Mouse (Mus musculus): Measurements from ENCODE around the gene Hmg20b.

Hmg20b gene

DNA sequence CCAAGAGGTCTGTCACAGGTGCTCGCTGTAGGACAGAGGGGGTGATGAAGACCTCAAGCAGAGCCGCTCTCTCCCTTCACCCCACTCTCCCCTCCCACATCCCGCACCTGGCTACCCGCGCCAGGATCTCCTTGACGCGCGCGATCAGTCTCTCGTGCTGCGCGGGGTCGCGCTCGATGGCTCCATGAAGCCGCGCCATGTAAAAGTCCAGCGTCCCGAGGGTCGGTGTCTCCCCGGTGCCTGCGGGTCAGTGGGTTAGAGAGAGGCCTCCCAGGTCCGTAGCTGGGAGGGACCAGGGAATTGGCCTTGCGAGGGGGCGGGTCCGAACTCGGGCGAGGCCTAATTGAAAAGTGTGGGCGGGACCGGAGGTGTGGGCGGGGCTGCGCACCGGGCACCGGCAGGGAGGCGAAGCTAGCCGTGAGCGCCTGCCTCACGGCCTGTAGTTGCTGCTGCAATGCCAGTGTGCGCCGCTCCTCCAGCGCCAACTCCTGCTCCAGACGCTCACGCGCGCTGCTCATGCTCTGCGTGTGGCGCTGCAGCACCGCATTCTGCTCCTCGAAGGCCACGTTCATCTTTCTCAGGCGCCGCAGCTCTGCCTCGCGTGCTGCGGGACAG lies 3.7 kb downstream of the Hmg20b start:
- no peak for TF ChIP-seq GATA4 (IDR thresholded peaks at IDR 0.05; ENCODE audit: insufficient replicate concordance, low read length)

DNA sequence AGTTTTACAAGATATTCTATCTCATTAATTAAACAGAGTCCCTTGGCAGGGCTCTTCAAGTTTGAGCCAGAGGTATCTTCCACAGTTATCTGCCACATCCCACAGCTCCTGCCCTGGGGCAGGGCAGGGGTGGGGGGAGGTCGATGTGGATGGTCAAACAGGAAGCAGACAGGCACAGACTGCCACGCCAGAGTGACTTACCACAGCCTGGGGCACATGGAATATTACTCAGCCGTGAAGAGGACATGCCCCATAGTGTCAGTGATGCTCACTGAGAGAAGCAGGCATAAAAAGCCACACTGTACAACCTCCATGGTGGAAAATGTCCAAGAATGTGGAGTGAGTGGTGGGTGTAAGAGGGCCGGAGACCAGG lies 5.1 kb downstream of the Hmg20b start:
- no peak for TF ChIP-seq GATA4 (IDR thresholded peaks at IDR 0.05; ENCODE audit: insufficient replicate concordance, low read length)

DNA sequence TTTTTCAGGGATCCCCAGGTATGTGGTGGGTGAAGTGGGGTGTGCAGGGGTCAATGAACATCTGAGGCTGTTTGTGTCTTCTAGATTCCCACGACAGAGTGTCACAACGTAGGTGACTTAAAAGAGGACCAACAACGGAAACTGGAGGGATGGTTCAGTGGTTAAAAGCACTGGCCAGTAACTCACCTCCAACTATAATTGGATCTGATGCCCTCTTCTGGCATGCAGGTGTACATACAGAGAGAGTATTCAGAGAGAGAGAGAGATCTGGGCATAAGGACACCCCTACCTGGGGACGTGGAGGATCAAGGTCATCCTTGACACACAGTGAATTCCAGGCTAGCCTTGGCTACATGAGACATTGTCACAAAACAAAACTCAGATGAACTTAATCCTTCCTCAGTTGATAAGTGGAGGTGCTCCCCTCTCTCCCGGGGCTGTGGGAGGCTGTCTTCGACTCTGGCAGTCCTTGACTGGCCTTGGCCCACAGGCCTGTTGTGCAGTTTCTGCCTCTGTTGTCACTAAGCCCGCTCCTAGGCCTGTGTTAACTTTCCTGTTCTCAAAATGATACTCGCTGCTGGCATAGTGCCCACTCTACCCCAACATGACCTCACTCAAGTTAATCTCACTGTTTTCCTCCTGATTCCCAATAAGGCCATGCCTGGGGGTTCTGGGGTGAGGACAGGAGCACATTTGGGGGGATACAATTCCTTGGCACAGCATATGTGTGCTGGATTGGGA lies 5.7 kb downstream of the Hmg20b start:
- TF ChIP-seq GATA4 (IDR thresholded peaks at IDR 0.05; ENCODE audit: insufficient replicate concordance, low read length), result no peak

DNA sequence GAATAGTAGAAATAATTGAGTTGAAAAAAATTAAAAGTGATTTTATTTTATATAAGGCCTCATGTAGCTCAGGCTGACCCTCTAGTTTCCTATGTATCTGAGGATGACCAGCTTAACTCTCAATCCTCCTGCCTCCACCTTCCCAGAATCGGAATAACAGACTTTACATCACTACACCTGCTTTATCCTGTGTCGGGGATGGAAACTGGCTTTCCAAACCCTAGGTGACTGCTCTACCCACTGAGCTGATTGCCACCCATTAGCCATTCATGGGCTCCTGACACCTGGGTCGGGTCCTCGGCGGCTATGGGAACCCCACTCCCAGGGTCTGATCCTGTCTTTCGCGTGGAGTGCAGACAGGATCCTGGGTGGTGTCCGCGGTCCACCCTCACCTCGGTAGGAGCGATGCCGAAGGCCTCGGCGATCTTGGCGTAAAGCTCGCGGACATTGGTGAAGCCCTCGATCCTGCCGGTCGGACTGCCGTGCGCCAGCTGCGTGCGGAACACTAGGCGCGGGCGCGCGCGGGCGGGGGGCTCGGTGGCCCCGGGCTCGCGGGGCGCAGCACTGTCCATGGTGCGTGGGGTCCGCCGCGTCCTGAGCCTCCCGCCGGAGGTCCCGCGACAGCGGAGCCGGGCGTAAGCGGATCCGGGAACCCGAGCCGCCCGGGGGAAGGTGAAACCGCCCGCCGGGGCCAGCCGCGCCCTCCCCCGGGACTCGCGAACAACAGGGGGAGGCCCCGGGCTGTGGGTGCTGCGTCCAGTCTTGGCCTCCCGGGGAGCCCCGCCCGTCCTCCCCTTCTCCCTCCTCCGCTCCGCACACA lies 7.4 kb downstream of the Hmg20b start, which contains the start of gene Gipc3:
TSS of gene Gipc3 (minus strand) at position 581 of the 820 bp plus-strand sequence.
- no peak for TF ChIP-seq GATA4 (IDR thresholded peaks at IDR 0.05; ENCODE audit: insufficient replicate concordance, low read length)

DNA sequence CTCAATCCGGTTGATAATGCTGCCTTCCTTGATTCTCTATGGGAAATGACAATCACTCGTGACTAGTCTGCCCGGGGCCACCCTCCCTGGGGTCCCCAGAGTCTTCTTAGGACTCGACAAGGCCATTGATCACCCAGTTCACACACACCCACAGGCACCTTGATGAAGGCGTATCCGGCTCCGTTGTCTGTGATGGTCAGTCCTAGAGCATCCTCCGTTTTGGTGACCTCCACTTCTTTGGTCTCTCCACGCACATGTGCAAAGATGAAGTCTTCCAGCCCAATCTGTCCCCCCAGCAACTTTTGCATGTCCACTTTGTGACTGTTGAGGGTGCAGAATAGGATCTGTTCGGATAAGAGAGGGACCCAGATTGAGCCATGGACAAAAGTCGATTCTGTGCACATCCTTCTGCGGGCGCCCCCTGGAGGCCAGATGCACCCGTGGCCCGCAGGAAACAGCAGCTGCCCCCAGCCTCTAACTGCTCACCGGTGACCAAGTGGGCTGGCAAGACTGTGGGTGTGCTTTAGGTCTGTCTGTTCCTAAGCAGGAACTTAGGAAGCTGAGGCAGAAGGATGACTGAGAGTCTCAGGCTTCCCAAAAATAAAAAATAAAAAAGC lies 8.8 kb downstream of the Hmg20b start:
- no peak for TF ChIP-seq GATA4 (IDR thresholded peaks at IDR 0.05; ENCODE audit: insufficient replicate concordance, low read length)

DNA sequence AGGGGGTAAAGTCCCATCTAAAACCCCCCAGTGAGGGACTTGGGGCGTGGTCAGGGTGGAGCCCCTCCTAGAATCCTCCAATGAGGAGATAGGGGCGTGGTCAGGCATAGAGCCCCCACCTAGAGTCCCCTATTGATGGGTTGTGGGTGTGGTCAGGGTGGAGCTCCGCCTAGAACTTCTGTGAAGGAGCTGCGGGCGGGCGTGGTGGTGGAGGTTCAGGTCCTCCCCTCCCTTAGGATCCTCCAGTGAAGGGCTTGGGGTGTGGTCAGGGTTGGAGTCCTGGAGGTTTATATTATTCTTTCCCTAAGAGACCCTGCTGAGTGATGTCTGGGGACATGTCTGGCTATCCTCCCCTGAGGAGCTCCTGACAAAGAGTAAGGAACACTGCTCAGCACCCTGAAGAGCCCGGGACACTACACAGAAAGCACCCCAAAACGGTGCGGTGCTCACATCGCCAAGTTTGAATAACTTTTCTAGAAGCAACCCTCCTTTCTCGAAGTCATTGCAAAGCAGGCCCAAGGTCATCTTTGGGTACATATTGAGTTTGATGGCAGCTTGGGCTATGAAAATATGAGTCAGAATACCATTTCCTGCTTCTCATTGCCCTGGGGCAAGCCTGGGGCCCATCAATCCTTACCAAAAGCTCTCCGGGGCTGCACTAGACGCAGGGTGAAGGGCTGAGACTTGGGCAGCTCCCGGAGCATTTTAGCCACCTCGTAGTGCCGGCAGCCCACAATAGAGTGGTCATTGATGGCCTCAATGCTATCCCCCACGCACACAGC lies 9.5 kb downstream of the Hmg20b start:
- TF ChIP-seq GATA4 (IDR thresholded peaks at IDR 0.05; ENCODE audit: insufficient replicate concordance, low read length), result no peak

DNA sequence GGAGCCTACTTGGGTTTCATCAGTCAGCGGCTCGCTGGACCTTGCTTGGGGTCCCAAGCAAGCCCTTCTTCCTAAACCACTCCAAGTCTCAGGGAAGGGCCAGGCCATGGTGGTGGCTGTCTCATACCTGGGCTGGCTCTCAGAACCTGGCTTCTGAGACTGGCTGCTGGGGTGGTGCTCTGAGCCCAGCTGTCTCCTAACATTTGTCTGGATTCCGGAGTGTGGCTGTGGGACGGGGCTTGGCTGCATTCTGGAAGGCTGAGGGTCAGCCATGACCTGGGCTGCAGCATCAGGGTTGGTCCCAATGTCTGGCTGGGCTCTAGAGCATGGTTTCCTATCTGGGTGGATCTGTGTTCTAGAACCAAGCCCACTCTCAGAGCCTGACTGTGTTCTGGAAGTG lies 13.7 kb downstream of the Hmg20b start:
- no peak for TF ChIP-seq GATA4 (IDR thresholded peaks at IDR 0.05; ENCODE audit: insufficient replicate concordance, low read length)

DNA sequence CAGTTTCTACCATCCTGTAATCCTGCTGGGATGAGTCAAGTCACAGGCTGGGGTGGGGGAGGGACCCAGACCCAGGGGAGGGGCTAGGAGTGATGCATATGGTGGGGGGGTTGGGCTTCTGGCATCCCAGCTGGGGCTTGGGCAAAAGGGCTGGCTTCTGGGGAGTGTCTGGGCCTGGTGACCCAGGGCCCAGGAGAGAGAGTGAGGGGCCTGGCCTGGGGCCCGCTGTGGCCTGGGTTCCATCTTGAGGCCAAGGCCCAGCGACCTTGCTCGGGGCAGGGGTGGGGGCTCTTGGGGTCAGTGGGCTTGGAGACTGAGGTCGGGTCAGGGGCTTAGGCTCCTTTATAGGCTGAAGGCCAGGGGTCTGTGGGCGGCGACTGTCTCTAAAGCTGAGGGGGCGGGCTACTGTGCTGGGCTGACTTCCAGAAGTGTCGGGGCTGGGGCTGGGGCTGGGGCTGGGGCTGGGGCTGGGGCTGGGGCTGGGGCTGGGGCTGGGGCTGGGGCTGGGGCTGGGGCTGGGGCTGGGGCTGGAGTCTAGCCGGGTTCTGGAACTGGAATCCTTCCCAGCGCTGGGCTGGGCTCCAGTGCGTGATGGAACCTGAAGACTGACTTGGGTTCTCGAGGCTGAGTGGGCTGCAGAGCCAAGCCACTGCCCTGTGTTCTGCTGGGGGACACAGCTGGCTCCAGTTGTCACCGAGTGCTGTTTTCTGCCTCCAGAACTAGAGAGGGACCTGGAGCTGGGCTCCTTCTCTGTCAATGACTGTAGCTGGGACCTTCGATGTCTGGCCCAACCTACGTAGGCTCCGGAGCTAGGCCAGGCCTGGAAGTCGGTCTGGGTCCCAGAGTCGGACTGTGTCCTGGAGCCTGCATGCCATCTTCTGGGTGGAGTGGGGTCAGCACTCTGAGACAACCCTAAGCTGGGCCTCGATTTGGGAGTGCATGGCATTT lies 14.6 kb downstream of the Hmg20b start:
- TF ChIP-seq GATA4 (IDR thresholded peaks at IDR 0.05; ENCODE audit: insufficient replicate concordance, low read length), result no peak

DNA sequence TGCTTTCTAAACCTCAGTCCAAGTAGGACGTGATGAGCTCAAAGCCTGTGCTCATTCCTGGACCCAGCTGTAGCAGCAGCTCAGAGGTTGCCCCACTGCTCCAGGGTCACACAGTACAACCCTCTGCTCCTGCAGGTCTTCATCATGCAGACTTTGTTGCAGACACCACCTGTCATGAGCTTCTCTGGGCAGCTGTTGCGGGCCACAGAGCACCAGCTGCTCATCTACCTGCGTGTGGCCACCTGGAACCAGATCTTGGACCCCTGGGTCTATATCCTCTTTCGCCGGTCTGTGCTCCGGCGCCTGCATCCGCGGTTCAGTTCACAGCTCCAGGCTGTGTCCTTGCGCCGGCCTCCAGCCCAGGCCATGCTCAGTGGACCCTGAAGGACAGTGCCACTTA lies 16.0 kb downstream of the Hmg20b start:
- TF ChIP-seq GATA4 (IDR thresholded peaks at IDR 0.05; ENCODE audit: insufficient replicate concordance, low read length), result no peak

DNA sequence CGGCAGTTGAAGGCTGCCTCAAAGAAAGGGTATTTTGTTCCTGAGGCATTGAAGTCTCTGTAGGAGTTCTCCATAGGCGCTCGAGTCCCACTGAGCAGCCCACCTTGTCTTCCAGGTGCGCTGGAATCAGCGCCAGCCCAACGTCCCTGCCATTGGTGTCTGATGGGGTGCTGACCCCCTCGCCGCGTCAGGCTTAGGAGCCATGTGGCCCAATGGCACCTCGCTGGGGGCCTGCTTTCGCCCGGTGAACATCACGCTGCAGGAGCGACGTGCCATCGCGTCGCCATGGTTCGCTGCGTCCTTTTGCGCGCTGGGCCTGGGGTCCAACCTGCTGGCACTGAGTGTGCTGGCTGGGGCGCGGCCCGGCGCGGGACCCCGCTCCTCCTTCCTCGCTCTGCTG lies 18.0 kb downstream of the Hmg20b start:
- no peak for TF ChIP-seq GATA4 (IDR thresholded peaks at IDR 0.05; ENCODE audit: insufficient replicate concordance, low read length)

DNA sequence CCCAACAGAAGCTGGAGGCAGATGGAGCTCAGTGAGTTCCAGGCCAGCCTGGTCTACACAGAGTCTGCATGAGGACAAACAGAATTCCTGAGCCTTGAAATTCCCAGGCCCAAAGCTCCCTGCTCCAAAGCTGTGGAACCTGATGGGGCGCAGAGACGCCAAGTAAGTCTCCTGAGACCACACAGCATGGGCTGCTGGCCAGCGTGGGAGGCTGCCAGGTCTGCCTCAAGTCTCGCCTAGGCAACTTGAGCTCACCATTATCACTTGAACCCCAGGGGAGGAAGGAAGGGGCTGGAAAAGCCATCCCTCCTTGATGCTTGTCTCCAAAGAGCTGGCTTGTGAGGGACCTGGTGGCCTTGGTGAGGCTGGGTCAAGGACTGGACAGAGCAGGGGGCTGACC lies 20.3 kb downstream of the Hmg20b start:
- TF ChIP-seq GATA4 (IDR thresholded peaks at IDR 0.05; ENCODE audit: insufficient replicate concordance, low read length), result no peak

DNA sequence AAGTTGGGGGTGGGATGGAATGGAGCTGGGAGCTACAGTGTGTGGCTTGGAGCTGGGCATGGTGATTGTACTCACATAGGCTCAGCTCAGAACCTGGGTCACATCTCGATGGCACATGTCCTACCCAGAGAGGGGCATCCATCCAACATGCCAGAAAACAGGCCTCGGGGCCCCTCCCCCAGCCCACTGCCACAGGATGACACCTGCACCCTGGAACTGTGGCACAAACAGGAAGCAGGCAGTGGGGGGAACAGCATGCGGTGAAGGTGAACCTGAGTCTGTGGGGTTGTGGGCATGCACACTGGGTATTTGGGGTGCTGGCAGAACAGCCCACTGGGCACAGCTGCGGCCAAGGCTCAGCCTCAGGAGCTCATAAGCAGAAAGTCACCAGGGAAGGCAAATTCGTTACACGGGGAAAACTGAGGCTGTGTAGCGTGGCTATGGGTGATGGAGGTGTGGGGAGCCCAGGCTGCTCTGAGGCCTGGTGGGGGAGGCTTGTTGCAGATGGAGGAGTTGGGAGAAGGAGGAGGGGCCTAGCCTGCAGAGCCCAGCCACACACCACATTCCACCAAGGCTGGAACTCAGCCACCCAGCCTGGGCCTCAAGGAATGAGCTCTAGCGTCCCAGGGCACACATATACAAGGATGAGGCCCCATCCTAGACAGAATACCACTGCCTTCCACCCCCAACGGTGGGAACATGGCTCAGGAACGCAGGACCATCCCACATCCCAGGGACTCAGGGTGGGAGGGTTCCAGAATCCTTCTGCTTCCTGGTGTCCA lies 20.9 kb downstream of the Hmg20b start:
- no peak for TF ChIP-seq GATA4 (IDR thresholded peaks at IDR 0.05; ENCODE audit: insufficient replicate concordance, low read length)

DNA sequence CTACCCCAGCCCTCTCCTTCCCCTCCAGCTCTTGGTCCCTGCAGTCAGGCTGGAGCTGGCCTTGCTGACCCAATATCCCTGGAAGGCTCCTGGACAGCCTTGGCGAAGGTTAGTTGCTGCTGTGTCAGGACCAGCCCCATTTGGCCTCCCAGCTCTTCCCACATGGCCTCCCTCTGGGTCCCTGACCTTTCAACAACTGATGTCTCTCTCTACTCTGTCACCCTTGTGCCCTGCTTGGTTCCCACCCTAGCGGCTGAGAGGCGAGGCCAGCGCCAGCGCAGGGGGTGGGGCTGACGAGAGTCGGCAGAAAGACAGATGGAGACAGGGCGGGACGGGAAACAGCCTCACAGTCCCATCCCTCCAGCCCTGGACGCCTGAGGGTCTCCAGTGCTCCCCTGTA lies 21.9 kb downstream of the Hmg20b start, which contains the start of gene Tbxa2r:
TSS of gene Tbxa2r (plus strand) at position 346 of the 400 bp plus-strand sequence.
- TF ChIP-seq GATA4 (IDR thresholded peaks at IDR 0.05; ENCODE audit: insufficient replicate concordance, low read length), result no peak
